Mouse (Mus musculus) MEL (cell line): ENCODE results near the gene Myl12a. TPM values are rescaled to one million over a fixed set of nuclear protein-coding genes. Genes with fewer than 3 reads are reported as not detected.

ENCODE experiments used
- DNase-seq: peaks from one replicate; pipeline ENCODE4 v3.0.0; 2011; ENCODE audit warnings: low read depth, low spot score
- H3K27ac ChIP-seq: 2 replicates; pipeline ENCODE4 v1.5.1; 2012; ENCODE audit warnings: low read depth, mild to moderate bottlenecking, control low read depth, low read length, moderate library complexity; ENCODE audit not compliant: control insufficient read depth
- H3K27me3 ChIP-seq, 2 experiments: fragments of 150-350 bp in 1 of 2; sonication (generic) in 1 of 2; 2 replicates each; pipeline ENCODE4 v1.6.1; 2012; ENCODE audit warnings: low read length in 2 of 2, mild to moderate bottlenecking in 2 of 2, improper control_type of control experiment in 1 of 2, moderate library complexity in 1 of 2; ENCODE audit not compliant: insufficient read depth in 2 of 2, control insufficient read depth in 1 of 2
- H3K36me3 ChIP-seq, 2 experiments: 2 replicates each; pipeline ENCODE4 v1.6.1; 2012 to 2014; ENCODE audit warnings: low read length in 2 of 2, improper control_type of control experiment in 1 of 2, inconsistent platforms in 1 of 2, mild to moderate bottlenecking in 1 of 2; ENCODE audit not compliant: insufficient read depth in 2 of 2, control insufficient read depth in 1 of 2
- H3K4me1 ChIP-seq, 2 experiments: fragments of 150-350 bp in 1 of 2; sonication (generic) in 1 of 2; 2 replicates each; pipeline ENCODE4 v1.6.1; 2012; ENCODE audit warnings: low read length in 2 of 2, improper control_type of control experiment in 1 of 2, mild to moderate bottlenecking in 1 of 2; ENCODE audit not compliant: insufficient read depth in 2 of 2, control insufficient read depth in 1 of 2
- H3K4me3 ChIP-seq, 2 experiments: fragments of 150-350 bp in 1 of 2; sonication (generic) in 1 of 2; 2 replicates each; pipeline ENCODE4 v1.5.1; 2012; ENCODE audit warnings: low read depth in 2 of 2, low read length in 2 of 2, mild to moderate bottlenecking in 2 of 2, moderate library complexity in 2 of 2, control low read depth in 1 of 2, improper control_type of control experiment in 1 of 2; ENCODE audit not compliant: control insufficient read depth in 1 of 2, insufficient read depth in 1 of 2
- H3K79me2 ChIP-seq: 2 replicates; pipeline ENCODE4 v1.6.1; 2012; ENCODE audit warnings: mild to moderate bottlenecking, low read length, moderate library complexity; ENCODE audit not compliant: control insufficient read depth, poor library complexity, insufficient read depth
- H3K9ac ChIP-seq: 2 replicates; pipeline ENCODE4 v1.6.1; 2012; ENCODE audit warnings: low read depth, mild to moderate bottlenecking, control low read depth, low read length, moderate library complexity; ENCODE audit not compliant: control insufficient read depth, poor library complexity, severe bottlenecking
- H3K9me3 ChIP-seq: fragments of 150-350 bp; sonication (generic); replicated peaks from 2 replicates; pipeline ENCODE4 v1.6.1; 2012; ENCODE audit warnings: mild to moderate bottlenecking, low read length, improper control_type of control experiment, moderate library complexity; ENCODE audit not compliant: insufficient read depth
- BHLHE40 ChIP-seq: IDR thresholded peaks from 2 replicates; pipeline ENCODE4 v1.6.1; 2012; ENCODE audit warnings: low read depth, mild to moderate bottlenecking, inconsistent platforms, low read length, improper control_type of control experiment, borderline replicate concordance
- CTCF ChIP-seq, 3 experiments: IDR thresholded peaks in 2 of 3; conservative IDR thresholded peaks in 1 of 3; 2 replicates each; pipeline ENCODE4 v1.5.1; 2011 to 2012; ENCODE audit warnings: low read length in 3 of 3, low read depth in 2 of 3, mild to moderate bottlenecking in 2 of 3, improper control_type of control experiment in 1 of 3, inconsistent platforms in 1 of 3, mixed read lengths in 1 of 3, moderate library complexity in 1 of 3; ENCODE audit not compliant: control insufficient read depth in 1 of 3, insufficient read depth in 1 of 3, poor library complexity in 1 of 3, severe bottlenecking in 1 of 3
- E2F4 ChIP-seq: IDR thresholded peaks from 2 replicates; pipeline ENCODE4 v1.6.1; 2011; ENCODE audit warnings: low read depth, low read length, improper control_type of control experiment, borderline replicate concordance
- ELF1 ChIP-seq: IDR thresholded peaks from 2 replicates; pipeline ENCODE4 v1.6.1; 2014; ENCODE audit warnings: low read depth, mild to moderate bottlenecking, inconsistent platforms, low read length, improper control_type of control experiment, moderate library complexity
- EP300 ChIP-seq, 2 experiments: IDR thresholded peaks; 2 replicates each; pipeline ENCODE4 v1.6.1; 2011; ENCODE audit warnings: improper control_type of control experiment in 2 of 2, low read length in 2 of 2, low read depth in 1 of 2, mild to moderate bottlenecking in 1 of 2
- GATA1 ChIP-seq: IDR thresholded peaks from 2 replicates; pipeline ENCODE4 v1.6.1; 2011; ENCODE audit warnings: low read depth, low read length, improper control_type of control experiment
- MAFK ChIP-seq: IDR thresholded peaks from 2 replicates; pipeline ENCODE4 v1.6.1; 2011; ENCODE audit warnings: low read depth, mild to moderate bottlenecking, low read length, improper control_type of control experiment, borderline replicate concordance
- MEF2A ChIP-seq: IDR thresholded peaks from 2 replicates; pipeline ENCODE4 v1.6.1; 2014; ENCODE audit warnings: low read depth, mild to moderate bottlenecking, inconsistent platforms, low read length, improper control_type of control experiment; ENCODE audit not compliant: poor library complexity, insufficient replicate concordance, severe bottlenecking; ENCODE audit errors: extremely low read depth
- POLR2AphosphoS2 ChIP-seq: IDR thresholded peaks from 2 replicates; pipeline ENCODE4 v1.6.1; 2011; ENCODE audit warnings: low read length, improper control_type of control experiment
- RCOR1 ChIP-seq: IDR thresholded peaks from 2 replicates; pipeline ENCODE4 v1.6.1; 2012; ENCODE audit warnings: low read depth, mild to moderate bottlenecking, inconsistent platforms, low read length, improper control_type of control experiment
- SIN3A ChIP-seq: IDR thresholded peaks from 2 replicates; pipeline ENCODE4 v1.6.1; 2012; ENCODE audit warnings: low read length, improper control_type of control experiment, inconsistent platforms
- TAL1 ChIP-seq: IDR thresholded peaks from 2 replicates; pipeline ENCODE4 v1.6.1; 2012; ENCODE audit warnings: mild to moderate bottlenecking, inconsistent platforms, low read length, moderate library complexity, mixed read lengths
- TCF12 ChIP-seq: IDR thresholded peaks from 2 replicates; pipeline ENCODE4 v1.6.1; 2014; ENCODE audit warnings: low read depth, mild to moderate bottlenecking, inconsistent platforms, low read length, improper control_type of control experiment, moderate library complexity
- ZC3H11A ChIP-seq: IDR thresholded peaks from 2 replicates; pipeline ENCODE4 v1.6.1; 2012; ENCODE audit warnings: low read depth, mild to moderate bottlenecking, inconsistent platforms, low read length, improper control_type of control experiment
- ZKSCAN1 ChIP-seq: IDR thresholded peaks from 2 replicates; pipeline ENCODE4 v1.6.1; 2012; ENCODE audit warnings: low read depth, mild to moderate bottlenecking, inconsistent platforms, low read length, improper control_type of control experiment, moderate library complexity
- polyA plus RNA-seq, 2 experiments: library from polyadenylated mRNA; stranded (reverse) in 1 of 2; unstranded in 1 of 2; fragments of >175 nt in 1 of 2; fragments of >200 nt in 1 of 2; gene quantifications; 2 replicates each; pipeline versions ENCODE4 v1.2.1 to v1.2.4; 2012; ENCODE audit warnings: low replicate concordance in 2 of 2, low read depth in 1 of 2; ENCODE audit not compliant: insufficient read length in 2 of 2, insufficient read depth in 1 of 2, missing spikeins in 1 of 2
- total RNA-seq: library from RNA; depleted of rRNA; stranded (reverse); fragments of 300-350 nt; gene quantifications from 2 replicates; pipeline ENCODE4 v1.2.3, GENCODE M21; 2012

Myl12a gene
- total and polyA plus RNA-seq, 3 experiments: 113 to 130 TPM; not detected in 1

DNA sequence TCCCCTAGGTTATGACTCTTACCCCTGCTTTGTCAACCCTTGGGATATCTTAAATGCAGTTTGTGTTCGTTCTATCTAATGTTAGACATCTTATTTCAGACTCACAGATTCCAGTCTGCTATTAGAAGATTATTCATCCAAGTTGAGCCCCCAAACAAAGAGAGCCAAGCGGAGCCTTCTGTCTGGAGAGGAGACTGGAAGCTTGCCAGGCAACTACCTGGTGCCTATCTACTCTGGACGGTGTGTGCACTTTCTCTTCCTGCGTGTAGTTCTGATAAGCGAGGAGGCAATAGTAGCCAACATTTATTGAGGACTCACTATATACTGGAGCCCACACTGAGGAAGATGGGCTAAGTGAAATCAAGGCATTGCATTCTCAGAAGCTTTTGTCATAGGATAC is 31.8 kb upstream of the Myl12a start:
- peaks cover 0 to 4% of the 10 kb centered on the region in 2 experiments; a peak in 2 of 4 replicates for H3K36me3 ChIP-seq
- DNase-seq: peak; percentile 51

DNA sequence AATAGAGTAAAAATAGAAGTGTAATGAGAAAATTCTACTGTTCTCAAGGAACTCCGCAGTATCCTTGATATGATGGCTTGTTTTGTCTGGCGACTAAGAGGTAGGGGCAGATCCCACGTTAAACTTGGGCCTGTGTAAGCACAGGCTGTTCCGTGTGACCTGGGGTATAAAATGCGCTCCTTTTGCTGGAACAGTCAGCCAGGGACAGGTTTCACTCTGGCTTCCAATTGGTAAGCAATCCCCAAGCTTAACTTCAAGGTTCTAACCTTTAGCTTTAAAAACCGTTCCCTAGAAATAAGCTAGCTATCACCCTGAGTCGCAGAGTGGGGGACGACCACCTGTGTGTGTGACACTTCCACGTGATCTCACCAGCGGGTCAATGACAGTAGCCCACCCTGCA is 30.0 kb upstream of the Myl12a start:
- no peak for TF ChIP-seq MEF2A
- TF ChIP-seq RCOR1: no peak
- no peak for TF ChIP-seq E2F4
- TF ChIP-seq ELF1: no peak
- TF ChIP-seq ZC3H11A: no peak
- TF ChIP-seq BHLHE40: no peak
- TF ChIP-seq GATA1: no peak
- TF ChIP-seq CTCF (IDR thresholded peaks at IDR 0.05 in 2 of 3, conservative IDR thresholded peaks at IDR 0.05 in 1 of 3; ENCODE audit: control insufficient read depth in 1 of 3, insufficient read depth in 1 of 3, low read depth in 2 of 3, low read length in 3 of 3, poor library complexity in 1 of 3, severe bottlenecking in 1 of 3): no peak
- TF ChIP-seq ZKSCAN1: no peak
- no peak for TF ChIP-seq SIN3A
- no peak for TF ChIP-seq POLR2AphosphoS2
- TF ChIP-seq, all 39 proteins: peak for 0
- H3K27ac ChIP-seq: no peak overlapping the region
- no peaks in the 10 kb centered on the region for H3K9me3 ChIP-seq
- H3K36me3 ChIP-seq: peaks cover 0 to 4% of the 10 kb centered on the region in 2 experiments; a peak in 2 of 4 replicates
- H3K27me3 ChIP-seq: no peaks in the 10 kb centered on the region
- H3K4me3 ChIP-seq: no peak overlapping the region
- no peaks in the 10 kb centered on the region for H3K79me2 ChIP-seq
- H3K4me1 ChIP-seq: peaks cover 0 to 3% of the 10 kb centered on the region in 2 experiments; a peak in 1 of 4 replicates
- DNase-seq: no peak
- H3K9ac ChIP-seq: no peak overlapping the region

More for the DNA sequence above, 31.8 kb upstream of the Myl12a start:
- TF ChIP-seq TCF12 (peak; percentile 77), MAFK (no peak), GATA1 (peak; percentile 40), EP300 (IDR thresholded peaks at IDR 0.05; ENCODE audit: low read depth in 1 of 2, low read length in 2 of 2) (peak; percentile 16 to 63; a peak in 3 of 4 replicates), TAL1 (peak; percentile 23; the same call in 1 of the 2 replicates)
- TF ChIP-seq, all 39 proteins: peak for 4
- Histone ChIP-seq H3K4me1 (peaks cover 0 to 3% of the 10 kb centered on the region in 2 experiments; a peak in 1 of 4 replicates), H3K27me3 (no peaks in the 10 kb centered on the region), H3K79me2 (no peaks in the 10 kb centered on the region), H3K9ac (no peak overlapping the region), H3K4me3 (no peak overlapping the region), H3K9me3 (no peaks in the 10 kb centered on the region), H3K27ac (no peak overlapping the region)
